Mouse (Mus musculus): ENCODE results near the gene Treml2. TPM values are rescaled to one million over a fixed set of nuclear protein-coding genes. Genes with fewer than 3 reads are reported as not detected.

The Treml2 gene
- polyA plus RNA-seq, 1 experiment from 2014 or later = 0.11 TPM

GRCm38 (mm10) chr17:48278381-48278780 is 20.9 kb upstream of the Treml2 start:
- H3K4me1 ChIP-seq (ENCODE audit: control insufficient read depth, insufficient read depth, low read length) = no peaks in the 10 kb centered on the region
- DNase-seq (ENCODE audit: low spot score) (no peak), ATAC-seq (ENCODE audit: insufficient read depth, low FRiP score, low TSS enrichment) (no peak)
- H3K27ac ChIP-seq (ENCODE audit: low read depth, low read length) = no peak overlapping the region
- no peak overlapping the region for H3K4me2 ChIP-seq (ENCODE audit: low read depth)
- H3K4me3 ChIP-seq (ENCODE audit: low read depth, low read length) = no peak overlapping the region
- H3K9ac ChIP-seq (ENCODE audit: low read length) = no peak overlapping the region
- no peaks in the 10 kb centered on the region for H3K9me3 ChIP-seq (ENCODE audit: control insufficient read depth, low read length)
- H3K27me3 ChIP-seq (ENCODE audit: control insufficient read depth, insufficient read depth, low read length) = no peaks in the 10 kb centered on the region
- H3K36me3 ChIP-seq (ENCODE audit: control insufficient read depth, insufficient read depth, low read length) = no peaks in the 10 kb centered on the region

- H3K4me3 ChIP-seq (ENCODE audit: low read depth, low read length) = no peak overlapping the region
- H3K36me3 ChIP-seq (ENCODE audit: control insufficient read depth, insufficient read depth, low read length) = no peaks in the 10 kb centered on the region
- no peaks in the 10 kb centered on the region for H3K27me3 ChIP-seq (ENCODE audit: control insufficient read depth, insufficient read depth, low read length)
- no peaks in the 10 kb centered on the region for H3K4me1 ChIP-seq (ENCODE audit: control insufficient read depth, insufficient read depth, low read length)
- no peak for DNase-seq (ENCODE audit: low spot score)
- no peak overlapping the region for H3K4me2 ChIP-seq (ENCODE audit: low read depth)
- 85% methylated on average over 4 of the region's 4 CpGs for WGBS
- H3K27ac ChIP-seq (ENCODE audit: low read depth, low read length) = no peak overlapping the region
- no peaks in the 10 kb centered on the region for H3K9me3 ChIP-seq (ENCODE audit: control insufficient read depth, low read length)
- no peak for ATAC-seq (ENCODE audit: insufficient read depth, low FRiP score, low TSS enrichment)
- H3K9ac ChIP-seq (ENCODE audit: low read length) = no peak overlapping the region
Measured at GRCm38 (mm10) chr17:48279002-48279401, 20.3 kb upstream of the Treml2 start.

- no peaks in the 10 kb centered on the region for H3K36me3 ChIP-seq (ENCODE audit: control insufficient read depth, insufficient read depth, low read length)
- no peaks in the 10 kb centered on the region for H3K27me3 ChIP-seq (ENCODE audit: control insufficient read depth, insufficient read depth, low read length)
- WGBS = 44% methylated on average over 18 of the region's 18 CpGs
- DNase-seq (ENCODE audit: low spot score) (no peak), ATAC-seq (ENCODE audit: insufficient read depth, low FRiP score, low TSS enrichment) (no peak)
- H3K4me3 ChIP-seq (ENCODE audit: low read depth, low read length) = no peak overlapping the region
- no peaks in the 10 kb centered on the region for H3K4me1 ChIP-seq (ENCODE audit: control insufficient read depth, insufficient read depth, low read length)
- no peak overlapping the region for H3K27ac ChIP-seq (ENCODE audit: low read depth, low read length)
- peak overlapping the region; percentile 33 for H3K4me2 ChIP-seq (ENCODE audit: low read depth)
- H3K9ac ChIP-seq (ENCODE audit: low read length) = peak overlapping the region; percentile 20; the same call in 1 of the 2 replicates
- no peaks in the 10 kb centered on the region for H3K9me3 ChIP-seq (ENCODE audit: control insufficient read depth, low read length)
Measured at GRCm38 (mm10) chr17:48280943-48281738, 18.2 kb upstream of the Treml2 start.

GRCm38 (mm10) chr17:48281739-48282085 is 17.6 kb upstream of the Treml2 start:
- Histone ChIP-seq H3K27ac (ENCODE audit: low read depth, low read length) (no peak overlapping the region), H3K9ac (ENCODE audit: low read length) (peak overlapping the region; percentile 20; the same call in 1 of the 2 replicates), H3K9me3 (ENCODE audit: control insufficient read depth, low read length) (no peaks in the 10 kb centered on the region), H3K4me2 (ENCODE audit: low read depth) (peak overlapping the region; percentile 33), H3K27me3 (ENCODE audit: control insufficient read depth, insufficient read depth, low read length) (no peaks in the 10 kb centered on the region), H3K4me3 (ENCODE audit: low read depth, low read length) (no peak overlapping the region), H3K36me3 (ENCODE audit: control insufficient read depth, insufficient read depth, low read length) (no peaks in the 10 kb centered on the region), H3K4me1 (ENCODE audit: control insufficient read depth, insufficient read depth, low read length) (no peaks in the 10 kb centered on the region)
- ATAC-seq (ENCODE audit: insufficient read depth, low FRiP score, low TSS enrichment) = no peak
- WGBS = 13% methylated on average over 3 of the region's 3 CpGs
- peak; percentile 57 for DNase-seq (ENCODE audit: low spot score)

- WGBS = 38% methylated on average over 1 of the region's 1 CpGs
- Histone ChIP-seq H3K36me3 (ENCODE audit: control insufficient read depth, insufficient read depth, low read length) (no peaks in the 10 kb centered on the region), H3K9me3 (ENCODE audit: control insufficient read depth, low read length) (no peaks in the 10 kb centered on the region), H3K27me3 (ENCODE audit: control insufficient read depth, insufficient read depth, low read length) (no peaks in the 10 kb centered on the region), H3K4me2 (ENCODE audit: low read depth) (no peak overlapping the region), H3K4me3 (ENCODE audit: low read depth, low read length) (no peak overlapping the region), H3K9ac (ENCODE audit: low read length) (no peak overlapping the region), H3K27ac (ENCODE audit: low read depth, low read length) (no peak overlapping the region), H3K4me1 (ENCODE audit: control insufficient read depth, insufficient read depth, low read length) (no peaks in the 10 kb centered on the region)
- ATAC-seq (ENCODE audit: insufficient read depth, low FRiP score, low TSS enrichment) (no peak), DNase-seq (ENCODE audit: low spot score) (no peak)
Measured at GRCm38 (mm10) chr17:48286765-48287164, 12.5 kb upstream of the Treml2 start.

GRCm38 (mm10) chr17:48287276-48287675 is 12.0 kb upstream of the Treml2 start:
- Histone ChIP-seq H3K4me2 (ENCODE audit: low read depth) (no peak overlapping the region), H3K36me3 (ENCODE audit: control insufficient read depth, insufficient read depth, low read length) (no peaks in the 10 kb centered on the region), H3K4me3 (ENCODE audit: low read depth, low read length) (no peak overlapping the region), H3K9me3 (ENCODE audit: control insufficient read depth, low read length) (no peaks in the 10 kb centered on the region), H3K9ac (ENCODE audit: low read length) (no peak overlapping the region), H3K27ac (ENCODE audit: low read depth, low read length) (no peak overlapping the region), H3K27me3 (ENCODE audit: control insufficient read depth, insufficient read depth, low read length) (no peaks in the 10 kb centered on the region), H3K4me1 (ENCODE audit: control insufficient read depth, insufficient read depth, low read length) (no peaks in the 10 kb centered on the region)
- WGBS = 58% methylated on average over 2 of the region's 2 CpGs
- no peak for ATAC-seq (ENCODE audit: insufficient read depth, low FRiP score, low TSS enrichment)
- no peak for DNase-seq (ENCODE audit: low spot score)

- H3K9ac ChIP-seq (ENCODE audit: low read length) = no peak overlapping the region
- H3K27me3 ChIP-seq (ENCODE audit: control insufficient read depth, insufficient read depth, low read length) = no peaks in the 10 kb centered on the region
- no peak overlapping the region for H3K27ac ChIP-seq (ENCODE audit: low read depth, low read length)
- no peaks in the 10 kb centered on the region for H3K36me3 ChIP-seq (ENCODE audit: control insufficient read depth, insufficient read depth, low read length)
- DNase-seq (ENCODE audit: low spot score) (no peak), ATAC-seq (ENCODE audit: insufficient read depth, low FRiP score, low TSS enrichment) (no peak)
- WGBS = 82% methylated on average over 5 of the region's 5 CpGs
- H3K9me3 ChIP-seq (ENCODE audit: control insufficient read depth, low read length) = no peaks in the 10 kb centered on the region
- no peak overlapping the region for H3K4me3 ChIP-seq (ENCODE audit: low read depth, low read length)
- no peak overlapping the region for H3K4me2 ChIP-seq (ENCODE audit: low read depth)
- H3K4me1 ChIP-seq (ENCODE audit: control insufficient read depth, insufficient read depth, low read length) = no peaks in the 10 kb centered on the region
Measured at GRCm38 (mm10) chr17:48293500-48294194, 5.7 kb upstream of the Treml2 start.

- no peak overlapping the region for H3K4me2 ChIP-seq (ENCODE audit: low read depth)
- no peaks in the 10 kb centered on the region for H3K36me3 ChIP-seq (ENCODE audit: control insufficient read depth, insufficient read depth, low read length)
- no peaks in the 10 kb centered on the region for H3K4me1 ChIP-seq (ENCODE audit: control insufficient read depth, insufficient read depth, low read length)
- 59% methylated on average over 6 of the region's 7 CpGs for WGBS
- H3K27me3 ChIP-seq (ENCODE audit: control insufficient read depth, insufficient read depth, low read length) = no peaks in the 10 kb centered on the region
- no peak overlapping the region for H3K9ac ChIP-seq (ENCODE audit: low read length)
- ATAC-seq (ENCODE audit: insufficient read depth, low FRiP score, low TSS enrichment) = no peak
- H3K27ac ChIP-seq (ENCODE audit: low read depth, low read length) = no peak overlapping the region
- H3K4me3 ChIP-seq (ENCODE audit: low read depth, low read length) = no peak overlapping the region
- no peaks in the 10 kb centered on the region for H3K9me3 ChIP-seq (ENCODE audit: control insufficient read depth, low read length)
- DNase-seq (ENCODE audit: low spot score) = no peak
Measured at GRCm38 (mm10) chr17:48299756-48300155, 458 bp downstream of the Treml2 start.

GRCm38 (mm10) chr17:48300199-48300598 is 901 bp downstream of the Treml2 start:
- no peak overlapping the region for H3K9ac ChIP-seq (ENCODE audit: low read length)
- H3K36me3 ChIP-seq (ENCODE audit: control insufficient read depth, insufficient read depth, low read length) = no peaks in the 10 kb centered on the region
- H3K4me3 ChIP-seq (ENCODE audit: low read depth, low read length) = no peak overlapping the region
- H3K4me2 ChIP-seq (ENCODE audit: low read depth) = no peak overlapping the region
- no peaks in the 10 kb centered on the region for H3K9me3 ChIP-seq (ENCODE audit: control insufficient read depth, low read length)
- no peaks in the 10 kb centered on the region for H3K27me3 ChIP-seq (ENCODE audit: control insufficient read depth, insufficient read depth, low read length)
- WGBS = 78% methylated on average over 7 of the region's 7 CpGs
- H3K4me1 ChIP-seq (ENCODE audit: control insufficient read depth, insufficient read depth, low read length) = no peaks in the 10 kb centered on the region
- ATAC-seq (ENCODE audit: insufficient read depth, low FRiP score, low TSS enrichment) (no peak), DNase-seq (ENCODE audit: low spot score) (no peak)
- H3K27ac ChIP-seq (ENCODE audit: low read depth, low read length) = no peak overlapping the region

Data from neural tube, embryonic 11.5 days (tissue).